Mouse (Mus musculus): ENCODE measurements around the gene Cox5a. TPM values are rescaled to one million over a fixed set of nuclear protein-coding genes. Genes with fewer than 3 reads are reported as not detected.

The Cox5a gene
- polyA plus RNA-seq, 1 experiment from 2014 or later, result 601 TPM

DNA sequence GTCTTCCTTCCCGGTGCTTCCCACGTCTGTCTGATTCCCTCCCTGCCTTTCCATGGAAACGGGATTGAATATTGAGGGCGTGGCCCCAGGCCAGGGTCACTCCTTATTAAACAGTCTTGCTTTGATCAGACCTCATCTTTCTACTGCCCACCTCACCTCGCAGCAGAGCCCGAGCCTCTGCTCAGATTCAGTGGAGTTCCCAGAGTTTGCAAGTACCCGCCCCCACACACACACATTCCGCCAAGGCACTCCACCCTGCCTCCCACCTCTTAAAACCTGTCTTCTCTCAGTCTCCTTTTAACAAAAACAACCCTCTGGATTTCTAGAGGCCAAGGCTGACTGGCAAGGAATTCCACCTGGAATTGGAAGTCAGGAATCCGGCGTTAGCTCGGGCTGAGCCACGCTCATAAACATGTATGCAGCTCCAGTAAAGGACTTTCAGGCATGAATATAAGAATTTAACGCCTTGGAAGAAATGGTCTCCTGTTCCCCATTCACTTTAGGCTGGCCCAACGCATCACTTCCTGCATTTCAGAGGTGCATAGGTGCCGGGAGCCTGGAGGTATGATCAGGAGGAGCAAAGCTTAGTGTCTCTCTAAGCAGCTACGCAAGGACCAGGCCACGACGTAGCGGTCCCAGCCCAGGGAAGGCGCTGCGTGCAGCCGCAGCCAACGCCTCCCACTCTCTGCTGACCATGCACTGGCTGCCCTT is 18.0 kb upstream of the Cox5a start:
- Histone ChIP-seq H3K4me1 (ENCODE audit: control insufficient read depth, insufficient read depth, low read length) (peaks cover 17% of the 10 kb centered on the region; the same call in 1 of the 2 replicates), H3K9me3 (replicated peaks; ENCODE audit: control insufficient read depth, low read length) (no peaks in the 10 kb centered on the region), H3K36me3 (ENCODE audit: control insufficient read depth, insufficient read depth, low read length) (no peaks in the 10 kb centered on the region), H3K4me2 (ENCODE audit: low read depth, low read length) (peak overlapping the region; percentile 94), H3K4me3 (replicated peaks; ENCODE audit: low read length) (peak overlapping the region; percentile 54), H3K27me3 (ENCODE audit: control insufficient read depth, insufficient read depth, low read length) (peaks cover 58% of the 10 kb centered on the region), H3K27ac (ENCODE audit: low read length) (no peak overlapping the region), H3K9ac (ENCODE audit: low read length) (0 out of 2 replicates have a peak overlapping the region, but pooled peaks have one; percentile 1)
- WGBS, result 4% methylated on average over 23 of the region's 23 CpGs
- no peak for ATAC-seq (ENCODE audit: insufficient read depth, low FRiP score)

DNA sequence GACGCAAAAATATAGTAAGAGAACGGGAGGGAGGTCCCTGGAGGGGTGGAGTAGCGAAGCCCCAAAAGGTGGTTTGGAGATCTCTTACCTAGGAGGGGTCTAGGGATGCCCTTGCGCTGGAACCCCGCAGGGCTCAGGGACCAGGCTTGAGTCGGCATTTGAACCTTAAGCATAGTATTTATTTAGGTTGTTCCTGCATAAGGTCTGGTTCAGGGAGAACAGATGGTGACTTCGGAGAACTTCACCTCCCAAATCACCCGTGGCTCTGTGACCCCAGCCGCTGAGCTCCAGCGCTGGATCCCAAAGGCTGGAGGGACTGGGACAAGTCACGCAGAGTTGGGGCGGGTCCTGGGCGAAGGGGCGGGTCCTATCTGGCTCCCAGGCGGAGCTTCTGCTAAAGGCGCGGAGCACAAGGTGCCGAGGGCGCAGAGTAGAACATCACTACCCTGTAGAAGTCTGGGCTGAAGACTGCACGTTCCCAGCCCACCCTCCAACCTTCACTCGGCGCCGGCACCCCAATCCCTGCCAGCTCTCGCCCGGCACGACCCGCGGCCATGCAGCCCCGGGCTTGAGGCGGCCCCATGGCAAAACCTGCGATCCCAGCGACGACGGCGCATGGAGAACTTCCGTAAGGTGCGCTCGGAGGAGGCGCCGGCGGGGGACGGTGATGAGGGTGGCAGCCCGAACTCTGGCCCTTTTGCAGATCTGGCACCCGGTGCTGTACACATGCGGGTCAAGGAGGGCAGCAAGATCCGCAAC is 17.3 kb upstream of the Cox5a start, which contains the start of gene Rpp25:
Gene Rpp25 (plus strand): TSS at position 405 of the 759 bp plus-strand sequence.
- Histone ChIP-seq H3K4me1 (ENCODE audit: control insufficient read depth, insufficient read depth, low read length) (peaks cover 17% of the 10 kb centered on the region; the same call in 1 of the 2 replicates), H3K9ac (ENCODE audit: low read length) (peak within 1 kb of the TSS; percentile 69), H3K9me3 (replicated peaks; ENCODE audit: control insufficient read depth, low read length) (no peaks in the 10 kb centered on the region), H3K27ac (ENCODE audit: low read length) (no peak within 1 kb of the TSS), H3K4me3 (replicated peaks; ENCODE audit: low read length) (peak within 1 kb of the TSS; percentile 54), H3K27me3 (ENCODE audit: control insufficient read depth, insufficient read depth, low read length) (peaks cover 58% of the 10 kb centered on the region), H3K4me2 (ENCODE audit: low read depth, low read length) (peak within 1 kb of the TSS; percentile 94), H3K36me3 (ENCODE audit: control insufficient read depth, insufficient read depth, low read length) (no peaks in the 10 kb centered on the region)
- WGBS, result 1% methylated on average over 46 of the region's 46 CpGs
- ATAC-seq (ENCODE audit: insufficient read depth, low FRiP score), result peak; percentile 80; the same call in 1 of the 2 replicates

DNA sequence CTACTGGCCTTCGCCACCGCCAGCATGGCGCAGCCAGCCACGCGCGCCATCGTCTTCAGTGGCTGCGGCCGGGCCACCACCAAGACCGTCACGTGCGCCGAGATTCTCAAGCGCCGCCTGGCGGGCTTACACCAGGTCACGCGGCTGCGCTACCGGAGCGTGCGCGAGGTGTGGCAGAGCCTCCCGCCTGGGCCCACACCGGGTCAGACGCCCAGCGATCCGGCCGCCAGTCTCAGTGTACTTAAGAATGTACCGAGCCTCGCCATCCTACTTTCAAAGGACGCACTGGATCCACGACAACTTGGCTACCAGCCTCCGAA is 16.7 kb upstream of the Cox5a start:
- H3K4me3 ChIP-seq (replicated peaks; ENCODE audit: low read length), result peak overlapping the region; percentile 54
- peaks cover 17% of the 10 kb centered on the region; the same call in 1 of the 2 replicates for H3K4me1 ChIP-seq (ENCODE audit: control insufficient read depth, insufficient read depth, low read length)
- peak; percentile 81; the same call in 1 of the 2 replicates for ATAC-seq (ENCODE audit: insufficient read depth, low FRiP score)
- no peaks in the 10 kb centered on the region for H3K9me3 ChIP-seq (replicated peaks; ENCODE audit: control insufficient read depth, low read length)
- H3K4me2 ChIP-seq (ENCODE audit: low read depth, low read length), result peak overlapping the region; percentile 94
- H3K36me3 ChIP-seq (ENCODE audit: control insufficient read depth, insufficient read depth, low read length), result no peaks in the 10 kb centered on the region
- WGBS, result under 1% methylated on average over 34 of the region's 34 CpGs
- peaks cover 58% of the 10 kb centered on the region for H3K27me3 ChIP-seq (ENCODE audit: control insufficient read depth, insufficient read depth, low read length)
- H3K9ac ChIP-seq (ENCODE audit: low read length), result peak overlapping the region; percentile 69
- H3K27ac ChIP-seq (ENCODE audit: low read length), result no peak overlapping the region

DNA sequence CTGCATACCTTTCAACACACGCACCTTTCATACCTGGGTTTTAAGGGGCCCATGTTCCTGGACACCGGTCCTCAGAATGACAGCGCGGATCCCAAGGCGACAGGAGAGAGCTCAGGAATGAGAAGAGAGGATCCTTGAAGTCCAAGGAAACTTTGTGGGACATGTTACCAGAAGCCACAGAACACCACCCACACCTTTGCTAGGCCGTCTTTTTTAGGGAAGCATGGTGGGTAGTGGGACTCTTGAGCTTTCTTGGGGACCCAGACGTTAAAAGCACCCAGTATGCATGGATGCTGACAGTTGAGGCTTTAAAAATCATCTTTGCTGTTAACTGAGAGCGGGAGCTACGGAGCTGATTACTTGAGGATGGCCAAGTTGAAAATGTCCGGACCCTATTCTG is 16.2 kb upstream of the Cox5a start:
- Histone ChIP-seq H3K4me2 (ENCODE audit: low read depth, low read length) (peak overlapping the region; percentile 94; the same call in 1 of the 2 replicates), H3K36me3 (ENCODE audit: control insufficient read depth, insufficient read depth, low read length) (no peaks in the 10 kb centered on the region), H3K27me3 (ENCODE audit: control insufficient read depth, insufficient read depth, low read length) (peaks cover 58% of the 10 kb centered on the region), H3K27ac (ENCODE audit: low read length) (no peak overlapping the region), H3K9ac (ENCODE audit: low read length) (no peak overlapping the region), H3K9me3 (replicated peaks; ENCODE audit: control insufficient read depth, low read length) (no peaks in the 10 kb centered on the region), H3K4me3 (replicated peaks; ENCODE audit: low read length) (peak overlapping the region; percentile 54; the same call in 1 of the 2 replicates), H3K4me1 (ENCODE audit: control insufficient read depth, insufficient read depth, low read length) (peaks cover 17% of the 10 kb centered on the region; the same call in 1 of the 2 replicates)
- WGBS, result 54% methylated on average over 10 of the region's 10 CpGs
- ATAC-seq (ENCODE audit: insufficient read depth, low FRiP score), result no peak

DNA sequence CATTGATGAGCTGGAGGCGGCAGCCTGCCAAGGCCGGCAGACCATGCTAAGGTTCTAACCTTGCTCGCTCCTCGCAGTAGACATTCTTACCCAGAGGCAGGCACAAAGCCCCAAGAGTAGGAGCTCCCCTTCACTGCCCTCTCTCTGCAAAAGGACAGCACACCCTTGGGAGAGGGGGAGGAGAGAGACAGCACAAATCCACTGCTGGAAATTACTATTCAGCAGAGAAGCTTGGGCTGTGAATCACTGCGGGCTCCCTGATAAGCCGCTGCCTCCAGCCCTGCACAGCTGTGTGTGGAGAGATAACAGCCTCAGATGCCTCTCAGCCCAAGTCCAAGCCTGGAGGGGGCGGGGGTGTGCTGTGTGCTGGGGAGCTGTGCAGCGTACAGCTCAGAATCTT is 15.4 kb upstream of the Cox5a start:
- no peak overlapping the region for H3K27ac ChIP-seq (ENCODE audit: low read length)

DNA sequence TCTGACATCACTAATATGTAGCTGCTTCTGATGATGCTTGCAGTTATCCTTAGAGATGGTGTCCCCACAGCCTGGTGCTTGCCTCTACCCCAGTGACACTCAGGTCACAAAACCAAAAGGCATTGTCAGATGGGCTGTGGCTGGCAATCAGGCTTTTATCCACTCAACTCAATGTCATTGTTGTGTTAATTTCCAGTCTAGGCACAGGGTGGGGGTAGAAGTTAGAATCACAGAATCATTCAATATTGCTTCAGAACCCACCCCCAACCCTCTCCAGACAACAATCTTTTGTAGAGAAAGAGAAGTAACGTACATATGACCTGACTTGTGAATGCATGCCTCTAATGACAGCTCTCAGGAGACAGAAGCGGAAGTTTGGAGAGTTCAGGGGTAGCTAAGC is 10.5 kb upstream of the Cox5a start:
- 77% methylated on average over 2 of the region's 2 CpGs for WGBS
- Histone ChIP-seq H3K4me2 (ENCODE audit: low read depth, low read length) (no peak overlapping the region), H3K4me1 (ENCODE audit: control insufficient read depth, insufficient read depth, low read length) (no peaks in the 10 kb centered on the region), H3K9me3 (replicated peaks; ENCODE audit: control insufficient read depth, low read length) (no peaks in the 10 kb centered on the region), H3K4me3 (replicated peaks; ENCODE audit: low read length) (no peak overlapping the region), H3K27me3 (ENCODE audit: control insufficient read depth, insufficient read depth, low read length) (peaks cover 6% of the 10 kb centered on the region), H3K27ac (ENCODE audit: low read length) (no peak overlapping the region), H3K9ac (ENCODE audit: low read length) (no peak overlapping the region), H3K36me3 (ENCODE audit: control insufficient read depth, insufficient read depth, low read length) (no peaks in the 10 kb centered on the region)
- no peak for ATAC-seq (ENCODE audit: insufficient read depth, low FRiP score)

More for the DNA sequence above, 15.4 kb upstream of the Cox5a start:
- Histone ChIP-seq H3K9ac (ENCODE audit: low read length) (no peak overlapping the region), H3K27me3 (ENCODE audit: control insufficient read depth, insufficient read depth, low read length) (peaks cover 54% of the 10 kb centered on the region), H3K4me2 (ENCODE audit: low read depth, low read length) (peak overlapping the region; percentile 16; the same call in 1 of the 2 replicates), H3K4me1 (ENCODE audit: control insufficient read depth, insufficient read depth, low read length) (peaks cover 17% of the 10 kb centered on the region; the same call in 1 of the 2 replicates), H3K9me3 (replicated peaks; ENCODE audit: control insufficient read depth, low read length) (no peaks in the 10 kb centered on the region), H3K36me3 (ENCODE audit: control insufficient read depth, insufficient read depth, low read length) (no peaks in the 10 kb centered on the region), H3K4me3 (replicated peaks; ENCODE audit: low read length) (no peak overlapping the region)
- peak; percentile 82 for ATAC-seq (ENCODE audit: insufficient read depth, low FRiP score)
- whole genome bisulfite sequencing, result 2% methylated on average over 8 of the region's 8 CpGs

DNA sequence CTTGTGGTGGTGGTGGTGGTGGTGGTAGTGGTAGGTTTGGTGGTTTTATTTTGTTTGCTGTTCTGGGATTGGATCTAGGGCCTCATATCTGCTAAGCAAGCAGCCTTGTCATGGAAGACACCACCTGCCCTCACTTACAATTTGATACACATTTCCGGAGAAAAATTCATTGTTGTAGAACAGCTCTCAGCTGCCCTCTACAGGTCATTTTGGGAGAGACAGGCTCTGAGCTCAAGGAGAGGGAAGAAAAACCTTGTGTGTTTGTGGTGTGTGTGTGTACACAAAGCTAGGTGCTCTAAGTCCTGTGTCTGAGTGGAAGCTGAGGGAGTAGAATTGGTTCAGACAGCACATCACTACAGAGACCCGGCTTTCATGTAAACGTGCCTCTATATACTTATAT is 4.0 kb upstream of the Cox5a start:
- 11% methylated on average over 3 of the region's 3 CpGs for WGBS
- Histone ChIP-seq H3K27me3 (ENCODE audit: control insufficient read depth, insufficient read depth, low read length) (no peaks in the 10 kb centered on the region), H3K4me2 (ENCODE audit: low read depth, low read length) (no peak overlapping the region), H3K36me3 (ENCODE audit: control insufficient read depth, insufficient read depth, low read length) (no peaks in the 10 kb centered on the region), H3K4me1 (ENCODE audit: control insufficient read depth, insufficient read depth, low read length) (peaks cover 2% of the 10 kb centered on the region), H3K9ac (ENCODE audit: low read length) (no peak overlapping the region), H3K27ac (ENCODE audit: low read length) (no peak overlapping the region), H3K4me3 (replicated peaks; ENCODE audit: low read length) (no peak overlapping the region), H3K9me3 (replicated peaks; ENCODE audit: control insufficient read depth, low read length) (no peaks in the 10 kb centered on the region)
- no peak for ATAC-seq (ENCODE audit: insufficient read depth, low FRiP score)

DNA sequence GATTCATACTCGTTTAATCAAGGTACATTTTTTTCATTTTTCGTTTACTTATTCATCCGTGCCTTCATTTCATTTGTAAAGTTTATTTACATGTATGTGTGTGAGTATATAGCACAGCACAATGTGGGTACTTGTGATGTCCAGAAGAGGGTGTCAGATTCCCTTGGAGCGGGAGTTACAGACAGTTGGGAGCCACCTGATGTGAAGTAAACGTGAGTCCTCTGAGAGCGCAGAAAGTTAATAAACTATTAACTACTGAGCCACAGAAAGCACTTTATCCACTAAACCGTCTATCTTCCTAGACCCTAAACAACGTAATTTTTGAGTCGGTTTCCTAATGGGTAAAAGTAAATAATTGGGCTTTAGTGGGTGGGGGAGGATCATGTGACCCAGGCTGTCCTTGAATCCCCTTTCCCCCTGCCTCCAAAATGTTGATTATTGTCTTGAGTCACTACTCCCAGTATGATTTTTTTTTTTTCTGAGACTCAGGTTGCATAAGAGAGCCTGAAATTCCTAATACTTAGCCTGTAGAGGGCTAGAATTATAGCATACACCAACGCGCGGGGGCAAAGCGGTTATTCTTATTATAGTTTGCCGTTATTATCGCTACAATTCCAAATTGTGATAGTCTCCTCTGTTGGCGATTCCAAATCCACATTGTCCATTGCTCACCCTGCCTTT is 559 bp upstream of the Cox5a start:
- H3K9ac ChIP-seq (ENCODE audit: low read length), result peak overlapping the region; percentile 89
- H3K27me3 ChIP-seq (ENCODE audit: control insufficient read depth, insufficient read depth, low read length), result no peaks in the 10 kb centered on the region

More for the DNA sequence above, 559 bp upstream of the Cox5a start:
- Histone ChIP-seq H3K27ac (ENCODE audit: low read length) (peak overlapping the region; percentile 67), H3K4me3 (replicated peaks; ENCODE audit: low read length) (peak overlapping the region; percentile 92), H3K9me3 (replicated peaks; ENCODE audit: control insufficient read depth, low read length) (no peaks in the 10 kb centered on the region), H3K4me2 (ENCODE audit: low read depth, low read length) (peak overlapping the region; percentile 66), H3K4me1 (ENCODE audit: control insufficient read depth, insufficient read depth, low read length) (peaks cover 11% of the 10 kb centered on the region), H3K36me3 (ENCODE audit: control insufficient read depth, insufficient read depth, low read length) (no peaks in the 10 kb centered on the region)
- 23% methylated on average over 16 of the region's 16 CpGs for WGBS
- ATAC-seq (ENCODE audit: insufficient read depth, low FRiP score), result peak; percentile 52
